Mouse (Mus musculus) heart, postnatal 36 days (tissue): ENCODE results near the gene Pstpip1. TPM values are rescaled to one million over a fixed set of nuclear protein-coding genes. Genes with fewer than 3 reads are reported as not detected.

Experiments
- DNase-seq, 2 experiments: peaks; one replicate each; pipeline ENCODE4 v3.0.0; 2021 to 2022
- intact Hi-C: fragments of 180-260 bp; cut with DNase I; formaldehyde crosslinking; loops from one replicate; pipeline ENCODE4 v1.15.1; 2025
- total RNA-seq, 2 experiments: library from RNA; stranded (reverse); gene quantifications; 2 replicates each; pipeline ENCODE4 v1.2.3; 2021

The Pstpip1 gene
- total RNA-seq, 2 experiments from 2014 or later, result 1.1 TPM

GRCm38 (mm10) chr9:56101022-56101421, 11.3 kb downstream of the Pstpip1 start:
- intact Hi-C loops, result no loop called here
- no peak for DNase-seq

GRCm38 (mm10) chr9:56104921-56105320, 15.2 kb downstream of the Pstpip1 start:
- intact Hi-C loops, result no loop called here
- DNase-seq, result no peak

- DNase-seq, result no peak
- intact Hi-C loops, result no loop called here
Observed at GRCm38 (mm10) chr9:56106274-56107072, 16.7 kb downstream of the Pstpip1 start.

GRCm38 (mm10) chr9:56107527-56107926, 17.8 kb downstream of the Pstpip1 start:
- DNase-seq, result no peak
- intact Hi-C loops, result no loop called here

- intact Hi-C loops, result no loop called here
- DNase-seq, result no peak
Observed at GRCm38 (mm10) chr9:56108174-56108573, 18.4 kb downstream of the Pstpip1 start.

- no peak for DNase-seq
- intact Hi-C loops, result loop anchor here (1.0 to 5.0 kb wide), 3 partner anchors 41 to 435 kb away; no protein-coding TSS in a partner anchor
Observed at GRCm38 (mm10) chr9:56118091-56118490, 28.3 kb downstream of the Pstpip1 start.

- intact Hi-C loops, result loop anchor here (1.0 to 5.0 kb wide), 3 partner anchors 41 to 435 kb away; no protein-coding TSS in a partner anchor
- peak; percentile 60 to 78 for DNase-seq
Observed at GRCm38 (mm10) chr9:56118582-56118981, 28.8 kb downstream of the Pstpip1 start.

GRCm38 (mm10) chr9:56119651-56120050, 29.9 kb downstream of the Pstpip1 start:
- no peak for DNase-seq
- intact Hi-C loops, result loop anchor here (2.0 to 5.0 kb wide), 2 partner anchors 42 to 95 kb away; no protein-coding TSS in a partner anchor

GRCm38 (mm10) chr9:56121097-56121496, 31.3 kb downstream of the Pstpip1 start:
- intact Hi-C loops, result loop anchor here (2.0 kb wide), 1 partner anchor 96 kb away; no protein-coding TSS in a partner anchor
- DNase-seq, result no peak

- intact Hi-C loops, result no loop called here
- DNase-seq, result no peak
Observed at GRCm38 (mm10) chr9:56122973-56123372, 33.2 kb downstream of the Pstpip1 start.

- no peak for DNase-seq
- intact Hi-C loops, result no loop called here
Observed at GRCm38 (mm10) chr9:56123613-56124012, 33.9 kb downstream of the Pstpip1 start.

- no peak for DNase-seq
- intact Hi-C loops, result no loop called here
Observed at GRCm38 (mm10) chr9:56124561-56124960, 34.8 kb downstream of the Pstpip1 start.

- DNase-seq, result no peak
- intact Hi-C loops, result no loop called here
Observed at GRCm38 (mm10) chr9:56126453-56127173, 36.9 kb downstream of the Pstpip1 start.

- no peak for DNase-seq
Observed at GRCm38 (mm10) chr9:56128331-56128730, 38.6 kb downstream of the Pstpip1 start.

GRCm38 (mm10) chr9:56129951-56130350, 40.2 kb downstream of the Pstpip1 start:
- intact Hi-C loops, result no loop called here
- DNase-seq, result no peak

More at GRCm38 (mm10) chr9:56128331-56128730, 38.6 kb downstream of the Pstpip1 start:
- intact Hi-C loops, result no loop called here

- DNase-seq, result no peak
- intact Hi-C loops, result no loop called here
Observed at GRCm38 (mm10) chr9:56130536-56130935, 40.8 kb downstream of the Pstpip1 start.

GRCm38 (mm10) chr9:56131813-56132525, 42.2 kb downstream of the Pstpip1 start:
- no peak for DNase-seq

GRCm38 (mm10) chr9:56133970-56134369, 44.2 kb downstream of the Pstpip1 start:
- intact Hi-C loops, result no loop called here
- DNase-seq, result no peak

More at GRCm38 (mm10) chr9:56131813-56132525, 42.2 kb downstream of the Pstpip1 start:
- intact Hi-C loops, result no loop called here

- DNase-seq, result no peak
Observed at GRCm38 (mm10) chr9:56134614-56135013, 44.9 kb downstream of the Pstpip1 start.

GRCm38 (mm10) chr9:56135590-56136197, 45.9 kb downstream of the Pstpip1 start:
- intact Hi-C loops, result no loop called here

More at GRCm38 (mm10) chr9:56134614-56135013, 44.9 kb downstream of the Pstpip1 start:
- intact Hi-C loops, result no loop called here

More at GRCm38 (mm10) chr9:56135590-56136197, 45.9 kb downstream of the Pstpip1 start:
- no peak for DNase-seq
